Mouse (Mus musculus) mouse trophoblast stem cell (cell line): ENCODE data around the gene Pex14.

Source experiments
- in situ Hi-C, 2 experiments: fragments of 300-500 bp; cut with MseI, MboI; formaldehyde crosslinking; loops; 2 replicates in 1 of 2; 3 replicates in 1 of 2; pipeline ENCODE4 v1.15.1; 2025

The Pex14 gene

GRCm38 (mm10) chr4:148985541-148986476 is 113.9 kb downstream of the Pex14 start:
- in situ Hi-C loops: no loop called here

GRCm38 (mm10) chr4:148984701-148985540 is 114.8 kb downstream of the Pex14 start:
- in situ Hi-C loops: no loop called here

DNA sequence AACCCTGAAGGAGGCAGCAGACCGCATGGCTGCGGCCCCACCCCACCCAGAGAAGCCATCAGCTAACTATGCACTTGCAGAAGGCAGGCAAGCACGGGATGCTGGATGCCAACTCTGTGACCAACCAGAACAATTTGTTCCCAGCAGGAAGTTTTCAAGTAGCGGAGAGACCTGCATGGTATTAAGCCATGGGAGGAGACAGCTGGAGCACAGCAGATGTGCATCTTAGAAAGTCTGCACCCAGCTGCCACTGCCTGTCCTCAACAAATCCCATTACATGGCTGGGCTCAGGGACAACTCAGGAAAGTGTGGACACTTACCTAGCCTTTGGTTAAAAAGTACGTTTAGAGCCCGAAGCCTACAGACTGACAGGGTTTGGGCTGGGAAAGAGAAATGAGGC is 117.4 kb downstream of the Pex14 start:
- in situ Hi-C loops: no loop called here

- in situ Hi-C loops: no loop called here
Measured at GRCm38 (mm10) chr4:148979837-148980236, 119.8 kb downstream of the Pex14 start.

DNA sequence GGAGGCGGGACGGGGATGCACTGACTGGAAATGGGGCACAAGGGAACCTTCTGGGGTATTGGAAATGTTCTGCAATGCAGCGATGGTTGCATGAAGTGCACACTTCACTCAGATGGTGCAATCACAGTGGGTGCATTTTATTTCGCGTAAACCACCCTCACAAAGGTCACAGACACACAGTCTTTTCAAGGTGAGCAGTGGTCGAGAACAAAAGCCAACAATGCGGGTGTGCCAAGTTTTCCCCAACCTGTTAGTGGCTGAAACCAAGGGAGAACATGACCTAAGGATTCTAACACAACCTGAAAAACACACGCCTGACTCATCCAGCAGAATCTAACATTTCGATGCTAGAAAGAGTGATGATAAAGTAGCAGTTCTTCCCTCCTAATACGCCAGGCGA is 120.8 kb downstream of the Pex14 start:
- in situ Hi-C loops: no loop called here

DNA sequence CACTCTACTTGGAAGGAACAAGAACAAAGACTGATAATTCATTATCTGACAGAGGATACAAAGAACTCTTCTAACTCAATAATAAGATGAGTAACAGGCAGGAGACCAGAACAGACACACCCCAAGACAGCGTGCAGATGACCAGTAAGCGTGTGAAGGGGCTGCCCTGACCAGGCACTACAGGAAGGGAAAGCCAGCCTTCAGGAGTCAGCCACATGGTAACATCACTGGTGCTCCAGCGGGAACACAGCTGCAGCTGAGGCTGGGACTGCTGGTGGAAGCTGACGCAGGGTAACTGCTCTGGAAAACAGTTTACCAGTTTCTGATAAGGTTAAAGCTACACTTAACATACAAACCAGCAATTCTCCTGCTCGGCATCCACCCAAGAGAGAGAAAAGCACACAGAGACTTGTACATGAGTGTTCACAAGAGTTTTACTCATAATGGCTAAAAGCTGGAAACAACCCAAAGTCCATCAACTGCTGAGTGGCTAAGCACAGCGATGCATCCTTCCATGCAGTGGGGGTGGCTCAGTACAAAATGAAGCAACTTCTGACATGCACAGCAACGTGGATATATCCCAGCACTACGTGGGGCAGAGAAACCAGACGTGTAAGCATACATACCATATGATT is 121.3 kb downstream of the Pex14 start:
- in situ Hi-C loops: no loop called here

DNA sequence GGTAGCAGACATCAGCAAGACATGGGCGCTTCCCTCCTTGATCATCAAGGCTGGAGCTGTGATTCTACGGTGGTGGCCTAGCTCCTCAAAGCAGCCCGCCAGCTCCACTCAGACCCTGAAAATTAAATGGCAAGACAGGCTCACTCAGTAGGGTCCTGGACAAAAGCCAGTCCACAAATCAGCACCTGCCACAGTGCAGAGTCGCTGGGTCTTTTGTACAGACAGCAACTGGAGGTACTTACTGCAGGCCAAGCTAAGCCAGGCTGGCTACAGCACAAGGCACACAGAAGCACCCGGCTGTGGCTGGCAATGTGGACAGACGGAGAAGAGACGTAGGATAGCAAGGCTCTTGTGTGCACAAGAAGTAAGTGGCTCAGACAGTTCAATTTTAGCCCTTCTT is 124.8 kb downstream of the Pex14 start:
- in situ Hi-C loops: no loop called here

DNA sequence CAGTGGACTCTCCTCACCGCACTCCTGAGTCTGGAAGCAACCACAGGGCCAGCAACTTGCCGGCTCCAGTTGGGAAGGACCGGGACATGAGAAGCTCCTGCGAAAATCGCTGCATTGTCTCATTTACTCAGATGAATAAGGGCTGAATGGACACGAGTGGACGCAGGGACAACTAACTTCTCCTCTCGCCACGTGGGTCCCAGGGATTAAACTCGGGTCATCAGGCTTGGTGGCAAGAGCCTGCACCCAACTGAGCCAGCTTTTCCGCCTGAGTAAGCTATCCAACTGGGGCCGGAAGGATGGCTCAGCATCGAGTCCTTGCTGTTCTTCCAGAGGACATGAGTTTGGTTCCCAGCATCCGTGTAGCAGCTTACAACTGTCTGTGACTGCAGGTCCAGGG is 126.3 kb downstream of the Pex14 start:
- in situ Hi-C loops: no loop called here

DNA sequence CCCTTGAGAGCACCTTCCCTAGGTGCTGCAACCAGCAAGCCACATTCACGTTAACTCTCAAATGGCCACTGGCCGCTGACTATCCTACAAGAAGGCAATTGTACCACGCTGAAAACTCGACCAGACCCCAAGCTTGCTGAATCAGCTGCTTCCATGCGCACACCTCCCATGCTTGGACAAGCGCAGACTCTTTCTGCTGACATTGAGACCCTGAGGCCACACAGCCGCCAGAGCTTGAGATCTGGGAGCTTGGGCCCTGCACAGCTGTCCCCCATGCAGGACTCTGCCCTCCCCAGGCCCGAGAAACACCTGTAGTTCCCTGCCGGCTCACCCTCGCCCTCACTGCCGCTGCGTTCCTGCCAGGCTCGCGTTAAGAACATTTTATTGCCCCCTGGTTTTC is 127.0 kb downstream of the Pex14 start:
- in situ Hi-C loops: no loop called here

GRCm38 (mm10) chr4:148971613-148972242 is 127.9 kb downstream of the Pex14 start:
- in situ Hi-C loops: no loop called here

DNA sequence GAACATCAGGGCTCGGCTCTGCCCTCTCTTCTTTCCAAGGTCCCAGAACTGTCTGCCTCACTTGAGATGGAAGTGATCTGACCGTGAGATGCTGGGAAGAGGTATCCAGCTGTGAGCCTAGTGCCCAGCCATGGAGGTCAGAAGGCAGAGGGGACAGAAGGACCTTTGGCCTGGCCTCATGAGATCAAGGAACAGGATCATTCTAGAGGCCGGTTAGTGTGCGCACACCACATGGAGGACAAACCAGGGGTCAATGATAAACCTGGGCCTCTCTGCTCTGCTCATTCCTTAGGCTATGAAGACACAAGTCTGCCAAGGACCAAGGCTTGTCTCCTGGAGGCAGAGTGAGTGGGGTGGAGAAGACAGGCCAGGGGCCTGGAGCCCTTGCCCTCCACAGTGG is 128.9 kb downstream of the Pex14 start:
- in situ Hi-C loops: no loop called here

DNA sequence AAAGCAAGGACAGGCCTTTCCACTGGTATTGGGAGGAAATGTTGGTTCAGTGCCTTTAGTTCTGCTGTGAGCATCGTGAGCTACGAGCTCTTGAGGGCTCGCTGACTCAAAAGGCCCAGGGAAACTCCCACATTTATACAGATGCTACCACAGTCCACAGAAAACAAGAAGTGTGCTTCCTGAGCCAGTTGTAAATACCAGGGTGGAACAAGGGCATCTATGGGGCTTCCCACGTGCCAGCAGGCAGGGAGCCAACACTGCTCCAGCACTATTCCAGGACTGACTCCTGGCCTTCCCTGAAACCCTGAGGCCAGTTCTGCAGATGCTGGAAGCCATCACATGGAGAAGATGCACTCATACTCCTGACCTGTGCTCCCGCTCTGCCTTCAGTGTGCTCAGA is 130.1 kb downstream of the Pex14 start:
- in situ Hi-C loops: no loop called here

DNA sequence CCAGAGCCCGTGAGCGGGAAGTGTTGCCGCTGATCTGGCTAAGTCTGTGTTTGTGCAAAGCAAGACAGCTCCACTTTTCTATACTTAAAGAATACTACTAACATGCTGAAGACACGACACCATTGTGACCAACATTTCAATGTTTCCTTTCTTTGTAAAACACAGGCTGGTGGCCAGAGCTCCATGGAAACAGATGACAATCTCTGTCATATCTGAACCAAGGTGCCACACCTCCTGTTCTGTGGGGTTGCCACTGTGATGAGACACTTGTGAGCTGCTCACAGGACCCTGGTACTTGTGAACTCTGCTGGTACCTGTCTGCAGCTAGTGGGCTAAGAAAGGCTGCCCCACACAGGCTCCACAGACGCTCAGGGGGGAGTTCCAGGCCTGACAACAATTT is 130.8 kb downstream of the Pex14 start:
- in situ Hi-C loops: no loop called here

- in situ Hi-C loops: no loop called here
Measured at GRCm38 (mm10) chr4:148966132-148966531, 133.5 kb downstream of the Pex14 start.

- in situ Hi-C loops: no loop called here
Measured at GRCm38 (mm10) chr4:148964541-148965310, 134.9 kb downstream of the Pex14 start.

GRCm38 (mm10) chr4:148962096-148962495 is 137.6 kb downstream of the Pex14 start:
- in situ Hi-C loops: no loop called here

- in situ Hi-C loops: no loop called here
Measured at GRCm38 (mm10) chr4:148961081-148961480, 138.6 kb downstream of the Pex14 start.

DNA sequence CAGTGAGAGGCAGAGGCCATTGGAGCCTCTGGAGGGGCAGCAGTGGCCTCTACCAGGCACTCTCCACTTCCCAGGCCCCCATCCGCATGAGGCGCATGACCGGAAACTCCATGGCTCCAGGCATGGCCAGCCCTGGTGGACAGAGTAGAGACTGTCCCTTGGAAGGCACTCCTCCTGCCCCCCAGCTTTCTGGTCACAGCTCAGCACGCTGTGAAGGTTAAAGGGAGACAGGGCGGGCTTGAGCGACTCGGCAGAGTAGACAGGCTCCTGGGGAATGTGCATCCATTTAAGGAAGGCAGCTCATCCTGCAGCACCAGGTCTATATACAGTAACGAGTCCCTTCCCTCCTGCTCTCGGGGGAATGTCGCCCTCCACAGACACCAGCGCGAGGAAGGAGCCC is 139.7 kb downstream of the Pex14 start:
- in situ Hi-C loops: no loop called here

GRCm38 (mm10) chr4:148955131-148955813 is 144.4 kb downstream of the Pex14 start:
- in situ Hi-C loops: no loop called here
